Mouse (Mus musculus): ENCODE data around the gene 2900026A02Rik. TPM values are rescaled to one million over a fixed set of nuclear protein-coding genes. Genes with fewer than 3 reads are reported as not detected.

Gene 2900026A02Rik
- total RNA-seq, 2 experiments from 2014 or later = 69.6 to 70.6 TPM

DNA sequence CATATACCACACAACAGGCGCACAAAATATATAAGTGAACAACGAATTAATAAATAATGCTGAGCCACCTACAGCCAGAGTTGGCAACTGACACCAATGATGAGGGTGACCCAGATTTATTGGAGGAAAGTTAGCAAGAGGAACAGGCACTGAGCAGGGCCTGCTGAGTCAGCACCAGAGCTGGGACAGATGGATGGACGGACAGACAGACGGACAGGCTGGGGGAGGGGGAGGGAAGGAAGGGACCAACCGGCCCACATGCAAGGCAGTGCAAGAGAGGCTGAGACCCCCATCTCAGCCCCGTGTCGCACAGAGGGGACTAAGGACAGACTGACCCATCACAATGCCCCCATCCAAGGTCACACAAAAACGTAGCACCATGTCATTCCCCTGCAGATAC lies 7.0 kb downstream of the 2900026A02Rik start:
- DNase-seq (ENCODE audit: low spot score in 2 of 2) = no peak

DNA sequence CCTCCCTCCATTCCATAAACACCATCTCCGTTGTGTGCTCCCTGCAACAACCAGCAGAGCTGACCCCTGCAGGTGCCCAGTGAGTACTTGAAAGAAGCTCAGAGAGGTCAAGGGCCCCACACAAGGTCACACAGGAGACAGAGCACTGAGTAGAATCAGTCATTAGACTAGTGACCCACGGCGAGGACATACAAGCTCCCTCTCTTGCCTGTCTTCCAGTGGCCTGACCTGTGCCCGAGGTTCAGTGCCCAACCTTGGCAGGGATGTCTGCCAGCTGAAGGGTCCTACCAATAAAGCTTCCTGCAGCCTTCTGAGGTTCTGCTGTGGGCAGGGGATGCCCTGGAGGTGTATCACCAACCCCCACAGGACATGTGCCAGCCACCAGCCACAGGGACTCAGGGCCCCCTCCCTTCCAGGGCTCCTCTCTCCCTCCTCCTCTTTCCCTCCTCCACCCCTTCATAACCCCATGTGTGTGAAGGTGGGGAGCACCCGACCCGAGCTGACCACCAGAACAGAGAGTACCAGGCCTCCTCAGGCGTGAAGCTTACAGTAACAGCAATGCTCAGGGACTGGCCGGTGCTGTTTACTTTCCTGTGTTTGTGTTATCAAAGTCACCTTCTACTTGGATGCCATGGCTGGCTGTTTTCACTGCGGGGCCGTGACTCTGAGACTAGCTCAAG lies 8.7 kb downstream of the 2900026A02Rik start:
- DNase-seq (ENCODE audit: low spot score in 2 of 2) = no peak

- DNase-seq (ENCODE audit: low spot score in 2 of 2) = no peak
Measured at GRCm38 (mm10) chr5:113210314-113210713, 10.7 kb downstream of the 2900026A02Rik start.

GRCm38 (mm10) chr5:113209898-113210297 lies 11.1 kb downstream of the 2900026A02Rik start:
- DNase-seq (ENCODE audit: low spot score in 2 of 2) = no peak

DNA sequence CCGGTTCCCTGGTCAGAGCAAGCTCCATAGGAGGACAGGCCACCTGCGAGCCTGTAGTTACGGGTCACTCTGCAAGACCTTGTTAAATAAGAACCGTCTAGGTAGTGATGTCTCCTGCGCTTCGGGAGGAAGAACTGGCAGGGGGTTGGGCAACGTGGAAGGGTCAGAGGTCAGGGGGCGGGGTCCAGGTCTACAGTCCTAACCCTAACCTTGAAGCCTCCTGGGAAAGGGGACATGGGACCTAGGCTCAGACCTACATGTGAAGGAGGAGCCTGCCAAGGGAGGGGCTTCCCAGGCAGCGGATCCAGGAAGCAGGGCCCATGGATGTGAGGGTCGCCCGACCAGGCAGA lies 11.7 kb downstream of the 2900026A02Rik start:
- DNase-seq (ENCODE audit: low spot score in 2 of 2) = no peak

DNA sequence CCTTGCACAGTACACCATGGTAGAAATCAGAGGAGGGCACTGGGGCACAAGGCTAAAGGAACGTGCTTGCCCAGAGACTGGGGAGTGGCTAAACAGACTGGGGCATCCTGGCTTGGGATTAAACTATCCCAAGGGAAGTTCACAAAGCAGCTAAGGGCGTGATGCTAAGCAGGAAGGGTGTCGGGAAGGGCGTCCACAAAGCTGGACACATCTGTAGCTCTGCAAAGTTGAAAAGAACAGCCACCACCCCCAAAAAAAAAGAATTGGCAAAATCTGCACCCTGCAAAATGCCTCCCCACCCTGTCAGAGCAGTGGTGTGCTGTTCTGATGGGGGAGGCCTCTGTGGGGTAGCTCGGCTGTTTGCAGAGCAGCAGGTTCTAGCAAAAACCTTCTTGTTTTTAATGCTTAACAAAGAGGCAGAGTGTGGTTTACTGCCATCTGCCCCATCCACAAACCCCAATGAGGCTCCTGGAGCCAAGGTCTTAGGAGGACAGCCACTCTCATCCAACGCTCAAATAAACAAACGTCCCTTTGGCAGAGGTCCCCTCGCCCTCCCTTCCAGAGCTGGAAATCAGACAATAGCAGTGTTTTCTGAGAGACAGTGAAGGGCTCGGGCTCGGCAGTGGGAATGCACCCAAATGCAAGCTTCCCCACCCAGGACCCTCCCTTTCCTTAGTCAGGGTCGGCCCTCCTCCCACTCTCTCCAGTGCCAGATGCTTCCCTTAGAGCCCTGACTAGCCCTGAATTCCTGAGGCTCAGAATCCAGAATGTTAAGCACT lies 12.2 kb downstream of the 2900026A02Rik start:
- DNase-seq (ENCODE audit: low spot score in 2 of 2) = peak; percentile 52 to 79

DNA sequence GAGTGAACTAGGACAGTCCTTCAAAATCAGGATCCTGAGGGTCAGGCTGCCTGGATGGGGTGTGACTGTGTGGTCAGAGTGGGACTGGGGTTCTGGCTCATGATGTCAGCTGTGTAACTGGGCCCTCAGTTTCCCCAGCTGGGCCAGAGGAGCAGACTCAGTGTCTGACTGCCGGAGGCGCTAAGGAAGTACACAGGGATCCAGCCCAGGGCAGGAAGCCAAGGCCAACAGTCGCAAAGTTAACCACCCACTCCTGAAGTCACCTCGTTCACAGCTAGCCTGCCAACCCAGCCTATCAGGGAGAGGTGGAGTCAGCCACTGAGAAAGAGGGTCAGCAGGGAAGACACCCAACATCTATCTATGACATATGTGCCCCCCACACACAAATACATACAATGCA lies 13.0 kb downstream of the 2900026A02Rik start:
- no peak for DNase-seq (ENCODE audit: low spot score in 2 of 2)

GRCm38 (mm10) chr5:113206670-113207352 lies 14.2 kb downstream of the 2900026A02Rik start:
- no peak for DNase-seq (ENCODE audit: low spot score in 2 of 2)

GRCm38 (mm10) chr5:113204193-113204592 lies 16.8 kb downstream of the 2900026A02Rik start:
- no peak for DNase-seq (ENCODE audit: low spot score in 2 of 2)

DNA sequence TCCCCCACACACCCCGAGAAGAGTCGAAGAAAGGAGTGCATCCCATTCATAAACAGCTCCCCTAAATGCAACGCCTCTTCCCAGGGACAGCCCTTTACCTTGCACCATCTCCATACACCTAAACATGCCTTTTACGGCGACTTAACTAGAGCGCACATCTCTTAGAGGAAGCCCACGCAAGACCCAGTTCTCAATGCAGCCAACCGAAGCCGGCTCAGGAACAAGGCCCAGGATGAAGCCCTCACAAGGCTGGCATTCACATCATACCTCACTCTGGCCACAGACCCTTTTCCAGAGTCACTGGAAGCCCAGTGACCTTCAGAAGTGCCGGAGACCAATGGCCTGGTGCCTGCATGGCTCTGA lies 21.3 kb downstream of the 2900026A02Rik start:
- no peak for DNase-seq (ENCODE audit: low spot score in 2 of 2)

GRCm38 (mm10) chr5:113199126-113199771 lies 21.8 kb downstream of the 2900026A02Rik start:
- no peak for DNase-seq (ENCODE audit: low spot score in 2 of 2)

- DNase-seq (ENCODE audit: low spot score in 2 of 2) = no peak
Measured at GRCm38 (mm10) chr5:113196916-113197794, 23.9 kb downstream of the 2900026A02Rik start.

DNA sequence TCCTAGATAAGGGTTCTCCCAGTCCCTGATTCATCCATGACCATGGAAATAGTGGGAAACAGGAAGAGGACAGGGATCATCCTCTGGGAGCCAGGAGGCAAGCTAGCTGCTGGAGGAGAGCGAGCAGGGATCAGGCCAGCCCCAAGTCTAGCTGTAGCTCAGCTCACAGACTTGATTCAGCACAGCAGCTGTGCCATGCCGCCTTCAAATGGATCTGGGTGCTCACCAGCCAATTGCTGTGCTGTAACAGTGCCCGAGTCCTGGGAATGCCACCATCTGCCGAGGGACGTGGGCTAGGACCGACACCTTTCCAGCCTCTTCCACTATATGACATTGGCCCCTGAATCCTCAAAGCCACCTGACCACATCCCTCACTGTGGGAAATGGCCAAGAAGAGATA lies 25.1 kb downstream of the 2900026A02Rik start:
- DNase-seq (ENCODE audit: low spot score in 2 of 2) = no peak

DNA sequence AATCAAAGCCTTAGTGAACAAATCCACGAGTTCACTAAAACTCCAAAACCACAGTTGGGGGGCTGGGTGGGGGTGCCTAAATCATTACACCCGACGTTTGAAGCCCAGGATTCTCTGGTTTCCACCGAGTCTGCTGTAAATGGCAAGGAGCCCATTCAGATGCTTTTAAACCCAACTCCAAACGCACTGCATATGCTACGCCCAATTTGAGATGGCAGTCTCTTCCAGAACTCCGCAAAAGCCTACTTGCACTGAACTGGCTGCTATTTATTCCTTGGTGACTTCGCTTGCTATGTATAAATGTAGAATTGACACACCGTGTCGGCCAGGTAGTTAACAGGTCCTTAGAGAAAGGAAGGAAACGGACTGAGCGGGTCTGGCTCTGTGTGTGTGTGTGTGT lies 25.6 kb downstream of the 2900026A02Rik start:
- peak in 1 of 2 experiments; percentile 62 for DNase-seq (ENCODE audit: low spot score in 2 of 2)

DNA sequence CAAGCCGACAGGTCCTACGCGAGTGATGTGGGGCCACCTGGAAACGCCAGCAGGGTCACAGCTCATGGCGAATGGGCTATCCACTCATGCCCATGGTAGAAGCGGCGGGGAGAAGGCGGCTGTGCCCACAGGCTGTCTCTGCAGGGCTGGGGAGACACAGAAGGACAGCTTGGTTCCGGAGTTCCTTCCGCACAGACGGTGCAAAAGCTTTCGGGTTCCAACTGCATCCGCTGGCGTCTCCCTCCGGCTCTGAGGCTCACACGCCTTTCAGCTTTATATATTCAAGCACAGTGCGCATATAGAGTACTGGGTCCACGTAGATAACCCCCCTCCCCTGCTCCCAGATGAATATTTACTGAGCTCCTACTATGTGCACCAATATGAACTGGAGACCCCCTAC lies 27.3 kb downstream of the 2900026A02Rik start:
- DNase-seq (ENCODE audit: low spot score in 2 of 2) = peak in 1 of 2 experiments; percentile 42

GRCm38 (mm10) chr5:113191901-113192300 lies 29.1 kb downstream of the 2900026A02Rik start:
- no peak for DNase-seq (ENCODE audit: low spot score in 2 of 2)

DNA sequence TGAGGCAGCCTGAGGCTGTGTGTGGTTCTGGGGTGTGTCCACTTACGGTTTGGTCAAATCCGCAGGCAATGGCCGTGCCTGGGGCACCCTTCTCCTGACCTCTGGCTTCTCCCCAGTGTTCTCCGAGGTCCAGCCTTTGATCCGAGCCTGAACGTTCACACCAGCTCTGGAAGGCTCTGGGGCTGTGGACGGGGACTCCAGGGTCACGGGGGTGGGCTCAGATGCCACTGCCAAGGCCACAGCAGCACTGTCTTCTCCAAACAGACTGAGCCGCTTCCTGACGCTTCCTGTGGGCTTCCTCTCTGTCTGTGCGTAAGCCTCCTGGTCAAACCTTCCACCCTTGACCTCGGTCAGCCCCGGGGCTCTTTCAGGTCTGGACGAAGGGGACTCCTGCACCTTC lies 30.5 kb downstream of the 2900026A02Rik start:
- DNase-seq (ENCODE audit: low spot score in 2 of 2) = no peak

GRCm38 (mm10) chr5:113181441-113181840 lies 39.6 kb downstream of the 2900026A02Rik start:
- no peak for DNase-seq (ENCODE audit: low spot score in 2 of 2)

DNA sequence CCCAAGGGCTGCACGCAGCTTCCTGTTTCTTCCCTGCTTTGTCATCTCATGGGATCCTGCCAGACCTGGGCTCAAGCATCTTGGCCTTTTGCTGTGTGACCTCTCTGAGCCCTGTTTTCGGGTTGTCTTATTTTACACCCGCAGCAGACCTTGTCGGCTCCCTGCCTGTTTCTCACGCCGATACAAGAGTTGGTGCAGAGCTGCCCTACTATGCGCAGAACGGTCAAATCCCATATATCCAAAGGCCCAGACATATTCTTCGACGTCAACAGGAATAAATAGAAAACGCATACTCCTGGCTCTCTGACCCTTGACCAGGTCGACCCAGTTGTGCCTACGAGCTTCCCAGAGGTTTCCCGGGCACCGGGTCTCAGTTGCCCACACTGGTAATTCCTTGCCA lies 40.3 kb downstream of the 2900026A02Rik start:
- DNase-seq (ENCODE audit: low spot score in 2 of 2) = no peak

GRCm38 (mm10) chr5:113179843-113180682 lies 41.0 kb downstream of the 2900026A02Rik start:
- peak; percentile 85 to 91 for DNase-seq (ENCODE audit: low spot score in 2 of 2)
